Mouse (Mus musculus) neural tube, embryonic 12.5 days (tissue): ENCODE results near the gene Sars2. TPM values are rescaled to one million over a fixed set of nuclear protein-coding genes. Genes with fewer than 3 reads are reported as not detected.

ENCODE experiments used
- ATAC-seq: fragments of 200-750 bp; cut with Nextera tagmentation; 2 replicates; pipeline ENCODE4 v1.8.0; 2017; ENCODE audit warnings: low read depth, mild to moderate bottlenecking, moderate TSS enrichment, moderate library complexity; ENCODE audit not compliant: low FRiP score
- H3K27ac ChIP-seq: fragments of 300-500 bp; sonication (generic); 2 replicates; pipeline ENCODE4 v1.5.1; 2016
- H3K27me3 ChIP-seq: fragments of 300-500 bp; sonication (generic); replicated peaks from 2 replicates; pipeline ENCODE4 v1.6.1; 2016; ENCODE audit warnings: mild to moderate bottlenecking
- H3K36me3 ChIP-seq: fragments of 300-500 bp; sonication (generic); 2 replicates; pipeline ENCODE4 v1.6.1; 2016; ENCODE audit warnings: mild to moderate bottlenecking
- H3K4me1 ChIP-seq: fragments of 300-500 bp; sonication (generic); 2 replicates; pipeline ENCODE4 v1.6.1; 2016
- H3K4me2 ChIP-seq: fragments of 300-500 bp; sonication (generic); replicated peaks from 2 replicates; pipeline ENCODE4 v1.6.1; 2016; ENCODE audit warnings: mild to moderate bottlenecking
- H3K4me3 ChIP-seq: fragments of 300-500 bp; sonication (generic); 2 replicates; pipeline ENCODE4 v1.5.1; 2016
- H3K9ac ChIP-seq: fragments of 300-500 bp; sonication (generic); 2 replicates; pipeline ENCODE4 v1.6.1; 2016; ENCODE audit warnings: mild to moderate bottlenecking
- H3K9me3 ChIP-seq: fragments of 300-500 bp; sonication (generic); 2 replicates; pipeline ENCODE4 v1.6.1; 2016; ENCODE audit warnings: mild to moderate bottlenecking
- WGBS: fragments of 180-500 bp; shearing (Covaris S2); methylation state at CpG from one replicate; pipeline ENCODE4 v1.1.7; 2016; 5-methylcytosine and 5-hydroxymethylcytosine counted together
- polyA plus RNA-seq: library from polyadenylated mRNA; unstranded; fragments of >200 nt; fragmentation: Nextera tagmentation; extraction: Ambion mirVana; gene quantifications from 2 replicates; pipeline ENCODE4 v1.2.1, GENCODE M21; 2016

Gene Sars2
- polyA plus RNA-seq, 1 experiment from 2014 or later, result 32.0 TPM

- H3K27me3 ChIP-seq, result no peaks in the 10 kb centered on the region
Observed at GRCm38 (mm10) chr7:28714667-28715066, 27.1 kb upstream of the Sars2 start.

GRCm38 (mm10) chr7:28715598-28715997, 26.2 kb upstream of the Sars2 start:
- Histone ChIP-seq H3K27ac (no peak overlapping the region), H3K36me3 (no peaks in the 10 kb centered on the region), H3K4me3 (no peak overlapping the region), H3K27me3 (no peaks in the 10 kb centered on the region), H3K4me2 (no peak overlapping the region), H3K9me3 (no peaks in the 10 kb centered on the region), H3K9ac (no peak overlapping the region), H3K4me1 (peaks cover 10% of the 10 kb centered on the region)
- WGBS, result 99% methylated on average over 2 of the region's 2 CpGs
- no peak for ATAC-seq

More at GRCm38 (mm10) chr7:28714667-28715066, 27.1 kb upstream of the Sars2 start:
- H3K9me3 ChIP-seq, result no peaks in the 10 kb centered on the region
- H3K9ac ChIP-seq, result no peak overlapping the region
- H3K27ac ChIP-seq, result no peak overlapping the region
- H3K36me3 ChIP-seq, result no peaks in the 10 kb centered on the region
- H3K4me3 ChIP-seq, result no peak overlapping the region
- ATAC-seq, result no peak
- WGBS, result 85% methylated on average over 5 of the region's 5 CpGs
- no peak overlapping the region for H3K4me2 ChIP-seq
- H3K4me1 ChIP-seq, result peaks cover 10% of the 10 kb centered on the region

GRCm38 (mm10) chr7:28716590-28717281, 25.1 kb upstream of the Sars2 start, which contains the start of gene Fbxo17:
Fbxo17 (plus strand) TSS chr7:28716804.
- H3K27me3 ChIP-seq, result no peaks in the 10 kb centered on the region
- H3K4me2 ChIP-seq, result peak within 1 kb of the TSS; percentile 74
- peaks cover 10% of the 10 kb centered on the region for H3K4me1 ChIP-seq
- H3K9me3 ChIP-seq, result no peaks in the 10 kb centered on the region
- 2% methylated on average over 36 of the region's 36 CpGs for WGBS
- peak within 1 kb of the TSS; percentile 61 for H3K9ac ChIP-seq
- ATAC-seq, result peak; percentile 86
- peak within 1 kb of the TSS; percentile 37 for H3K4me3 ChIP-seq
- no peak within 1 kb of the TSS for H3K27ac ChIP-seq
- H3K36me3 ChIP-seq, result no peaks in the 10 kb centered on the region

GRCm38 (mm10) chr7:28717726-28718125, 24.1 kb upstream of the Sars2 start:
- no peak overlapping the region for H3K4me2 ChIP-seq
- H3K4me1 ChIP-seq, result peaks cover 10% of the 10 kb centered on the region
- ATAC-seq, result no peak
- no peaks in the 10 kb centered on the region for H3K27me3 ChIP-seq
- no peak overlapping the region for H3K4me3 ChIP-seq
- no peak overlapping the region for H3K9ac ChIP-seq
- no peaks in the 10 kb centered on the region for H3K9me3 ChIP-seq
- H3K36me3 ChIP-seq, result no peaks in the 10 kb centered on the region
- no peak overlapping the region for H3K27ac ChIP-seq
- WGBS, result 89% methylated on average over 10 of the region's 10 CpGs

- H3K4me3 ChIP-seq, result no peak overlapping the region
- H3K36me3 ChIP-seq, result no peaks in the 10 kb centered on the region
- WGBS, result 70% methylated on average over 4 of the region's 4 CpGs
- H3K9ac ChIP-seq, result no peak overlapping the region
- H3K4me1 ChIP-seq, result peaks cover 10% of the 10 kb centered on the region
- no peaks in the 10 kb centered on the region for H3K27me3 ChIP-seq
- H3K9me3 ChIP-seq, result no peaks in the 10 kb centered on the region
- ATAC-seq, result no peak
- H3K27ac ChIP-seq, result no peak overlapping the region
- no peak overlapping the region for H3K4me2 ChIP-seq
Observed at GRCm38 (mm10) chr7:28719159-28719558, 22.6 kb upstream of the Sars2 start.

- H3K4me2 ChIP-seq, result no peak overlapping the region
- H3K9ac ChIP-seq, result no peak overlapping the region
- no peak overlapping the region for H3K4me3 ChIP-seq
- H3K9me3 ChIP-seq, result no peaks in the 10 kb centered on the region
- H3K36me3 ChIP-seq, result no peaks in the 10 kb centered on the region
- H3K4me1 ChIP-seq, result peaks cover 10% of the 10 kb centered on the region
- H3K27me3 ChIP-seq, result no peaks in the 10 kb centered on the region
- no peak for ATAC-seq
- no peak overlapping the region for H3K27ac ChIP-seq
- WGBS, result 84% methylated on average over 2 of the region's 2 CpGs
Observed at GRCm38 (mm10) chr7:28719650-28720049, 22.1 kb upstream of the Sars2 start.

- Histone ChIP-seq H3K27ac (no peak overlapping the region), H3K4me2 (no peak overlapping the region), H3K27me3 (no peaks in the 10 kb centered on the region), H3K9me3 (no peaks in the 10 kb centered on the region), H3K36me3 (no peaks in the 10 kb centered on the region), H3K9ac (no peak overlapping the region), H3K4me3 (no peak overlapping the region), H3K4me1 (peaks cover 10% of the 10 kb centered on the region)
- ATAC-seq, result no peak
- 72% methylated on average over 3 of the region's 3 CpGs for WGBS
Observed at GRCm38 (mm10) chr7:28720753-28721537, 20.8 kb upstream of the Sars2 start.

- no peak overlapping the region for H3K4me2 ChIP-seq
- no peak overlapping the region for H3K27ac ChIP-seq
- no peaks in the 10 kb centered on the region for H3K9me3 ChIP-seq
- no peaks in the 10 kb centered on the region for H3K27me3 ChIP-seq
- WGBS, result 93% methylated on average over 7 of the region's 7 CpGs
- no peak overlapping the region for H3K4me3 ChIP-seq
- H3K36me3 ChIP-seq, result no peaks in the 10 kb centered on the region
- no peaks in the 10 kb centered on the region; the same call in 1 of the 2 replicates for H3K4me1 ChIP-seq
- no peak overlapping the region for H3K9ac ChIP-seq
- ATAC-seq, result no peak
Observed at GRCm38 (mm10) chr7:28722079-28722478, 19.7 kb upstream of the Sars2 start.

GRCm38 (mm10) chr7:28724613-28725012, 17.2 kb upstream of the Sars2 start:
- H3K27ac ChIP-seq, result no peak overlapping the region
- no peak for ATAC-seq
- no peak overlapping the region for H3K9ac ChIP-seq
- peaks cover 6% of the 10 kb centered on the region; the same call in 1 of the 2 replicates for H3K4me1 ChIP-seq
- WGBS, result 94% methylated on average over 2 of the region's 2 CpGs
- no peaks in the 10 kb centered on the region for H3K36me3 ChIP-seq
- no peaks in the 10 kb centered on the region for H3K27me3 ChIP-seq
- H3K4me3 ChIP-seq, result no peak overlapping the region
- H3K4me2 ChIP-seq, result no peak overlapping the region
- H3K9me3 ChIP-seq, result no peaks in the 10 kb centered on the region

GRCm38 (mm10) chr7:28726600-28726999, 15.2 kb upstream of the Sars2 start:
- H3K4me1 ChIP-seq, result peaks cover 6% of the 10 kb centered on the region; the same call in 1 of the 2 replicates
- no peak overlapping the region for H3K4me3 ChIP-seq
- no peaks in the 10 kb centered on the region for H3K27me3 ChIP-seq
- no peak overlapping the region for H3K27ac ChIP-seq
- 8% methylated on average over 14 of the region's 14 CpGs for WGBS
- H3K36me3 ChIP-seq, result no peaks in the 10 kb centered on the region
- no peak overlapping the region for H3K9ac ChIP-seq
- 0 out of 2 replicates have a peak, but pooled peaks have one; percentile 62 for ATAC-seq
- peaks cover 6% of the 10 kb centered on the region; the same call in 1 of the 2 replicates for H3K9me3 ChIP-seq
- peak overlapping the region; percentile 36 for H3K4me2 ChIP-seq

GRCm38 (mm10) chr7:28727649-28728340, 14.0 kb upstream of the Sars2 start:
- Histone ChIP-seq H3K4me1 (peaks cover 12% of the 10 kb centered on the region; the same call in 1 of the 2 replicates), H3K36me3 (no peaks in the 10 kb centered on the region), H3K9ac (no peak overlapping the region), H3K4me3 (no peak overlapping the region), H3K4me2 (no peak overlapping the region), H3K27ac (no peak overlapping the region), H3K9me3 (peaks cover 6% of the 10 kb centered on the region; the same call in 1 of the 2 replicates), H3K27me3 (peaks cover 8% of the 10 kb centered on the region; the same call in 1 of the 2 replicates)
- 42% methylated on average over 10 of the region's 10 CpGs for WGBS
- ATAC-seq, result peak; percentile 61
